9 mouse cellular contexts compared by ENCODE assay signal in genomic region chr17:26370521-26371245, GRCm38 (mm10). TPM values are rescaled to one million over a fixed set of nuclear protein-coding genes. Genes with fewer than 3 reads are reported as not detected.
DNase-seq lines count a peak whose midpoint lies in the region; ATAC-seq and TF ChIP-seq lines count a peak whose summit lies in the region.
"Had no signal": no experiment of that assay in that cellular context is flagged by ENCODE, and none has a peak within 500 bp of the region (broad histone marks: within the 10 kb centered on the region; RNA-seq: fewer than 3 reads in every experiment).

No protein-coding gene starts in this region.

- intact Hi-C loops in left cerebral cortex, postnatal 14 days (cut with DNase I), result loop anchor here (5.0 kb wide), 1 partner anchor 58 kb away; no protein-coding TSS in a partner anchor

- CTCF ChIA-PET in Patski (lab: Charles Lee), result interaction anchor here (0.9 to 3.2 kb wide), 8 partner anchors 11 to 94 kb away, joined by 3 to 15 read pairs (median 4); no protein-coding TSS in a partner anchor

- H3K27me3 ChIP-seq in Patski, result no peaks in the 10 kb centered on the region
- H3K27me3 ChIP-seq: hindbrain, embryonic 15.5 days had no signal

- in situ Hi-C loops in Patski (cut with MboI; ENCODE audit: low pct_unique_long_range_greater_than_20kb), result no loop called here

- POLR2A ChIA-PET in Patski (lab: Charles Lee), result interaction anchor here (0.7 to 1.4 kb wide), 3 partner anchors 15 to 56 kb away, joined by 3 to 7 read pairs (median 4); no protein-coding TSS in a partner anchor

- DNase-seq in frontal cortex, postnatal 14 days (ENCODE audit: low spot score in 2 of 2), result no peak
- peak; percentile 72 for DNase-seq in 3T3-L1 (ENCODE audit: low read depth, low spot score)
- no peak for DNase-seq in Patski (ENCODE audit: low read depth, low spot score)
- DNase-seq in gastrocnemius, postnatal 10 days, result peak; percentile 49
- peak; percentile 60 to 75 for DNase-seq in left cerebral cortex, postnatal 14 days (ENCODE audit: low spot score in 2 of 2)
- peak; percentile 63 to 64 for DNase-seq in right cerebral cortex, adult 2 months (ENCODE audit: low spot score in 2 of 2)
- DNase-seq in urinary bladder, adult 2 months (ENCODE audit: low spot score), result no peak

- TF ChIP-seq CTCF in Patski (IDR thresholded peaks at IDR 0.05), result no peak

- peak; percentile 47; the same call in 1 of the 2 replicates for ATAC-seq in frontal cortex, adult (ENCODE audit: low TSS enrichment)
- peak; percentile 2 for ATAC-seq in Patski

RNA-seq across cellular contexts. Expression of gene Neurl1b, which starts 43.9 kb away (rescaled TPM):
- 79.6 TPM for polyA plus RNA-seq in Patski (2021)
- 10 to 100 TPM; 11.6 to 12.7 TPM for total RNA-seq in gastrocnemius, postnatal 10 days (2021)
- total RNA-seq in left cerebral cortex, postnatal 14 days (2021), result 100 to 1,000 TPM; 105 to 111 TPM
- 7.9 and 11.1 TPM in 2 replicates for polyA plus RNA-seq in urinary bladder, adult 2 months (2012; rRNA removed)

Comparison
In these comparisons a context has a peak if more than half of its experiments do, and no peak if none do; other contexts are left out.
1. DNase-seq: peak in 3T3-L1 (single experiment), gastrocnemius, postnatal 10 days (single experiment), left cerebral cortex, postnatal 14 days (2 of 2) and right cerebral cortex, adult 2 months (2 of 2); none in frontal cortex, postnatal 14 days (0 of 2), Patski (single experiment) and urinary bladder, adult 2 months (single experiment).
2. RNA of gene Neurl1b, which starts 43.9 kb away (total RNA-seq): 105 to 111 TPM in left cerebral cortex, postnatal 14 days; 11.6 to 12.7 TPM in gastrocnemius, postnatal 10 days; every median in the first group is over 4 times any median in the second.